Mouse (Mus musculus) ES-E14 (cell line): ENCODE measurements at regions not wholly inside any gene's neighbourhood (a gene's known extent, or its start where the extent isn't known, plus 50 kb on each side); places are given as distances from the start of the nearest gene placed in this dataset.

Experiments used
- DNase-seq: peaks from one replicate; pipeline ENCODE4 v3.0.0-alpha.2; 2013; ENCODE audit warnings: low read depth, low spot score
- H3K27ac ChIP-seq: 2 replicates; pipeline ENCODE4 v1.5.1; 2012; ENCODE audit warnings: low read depth, mild to moderate bottlenecking, low read length, moderate library complexity, mixed read lengths; ENCODE audit not compliant: poor library complexity, insufficient read depth, severe bottlenecking
- H3K36me3 ChIP-seq: 2 replicates; pipeline ENCODE4 v1.6.1; 2012; ENCODE audit warnings: mild to moderate bottlenecking, low read length, moderate library complexity, mixed read lengths; ENCODE audit not compliant: control insufficient read depth, poor library complexity, insufficient read depth, severe bottlenecking
- H3K4me1 ChIP-seq, 2 experiments: fragments of 150-350 bp in 1 of 2; sonication (generic) in 1 of 2; 2 replicates each; pipeline ENCODE4 v1.6.1; 2012; ENCODE audit warnings: low read length in 2 of 2, mild to moderate bottlenecking in 1 of 2, mixed read lengths in 1 of 2; ENCODE audit not compliant: control insufficient read depth in 2 of 2, insufficient read depth in 2 of 2, poor library complexity in 1 of 2
- H3K4me3 ChIP-seq, 2 experiments: fragments of 150-350 bp in 1 of 2; sonication (generic) in 1 of 2; 2 replicates each; pipeline ENCODE4 v1.5.1; 2012; ENCODE audit warnings: low read length in 2 of 2, low read depth in 1 of 2, mild to moderate bottlenecking in 1 of 2, mixed read lengths in 1 of 2; ENCODE audit not compliant: insufficient read depth in 1 of 2, poor library complexity in 1 of 2, severe bottlenecking in 1 of 2
- H3K9ac ChIP-seq: 2 replicates; pipeline ENCODE4 v1.6.1; 2012; ENCODE audit warnings: low read depth, mild to moderate bottlenecking, low read length, mixed read lengths; ENCODE audit not compliant: poor library complexity, insufficient read depth, severe bottlenecking
- H3K9me3 ChIP-seq: fragments of 150-350 bp; sonication (generic); 2 replicates; pipeline ENCODE4 v1.6.1; 2012; ENCODE audit warnings: low read depth, mild to moderate bottlenecking, low read length; ENCODE audit not compliant: control insufficient read depth, insufficient read depth
- CHD2 ChIP-seq: IDR thresholded peaks from 2 replicates; pipeline ENCODE4 v1.6.1; 2014; ENCODE audit warnings: mild to moderate bottlenecking, low read depth, low read length, inconsistent platforms
- HCFC1 ChIP-seq: IDR thresholded peaks from 2 replicates; pipeline ENCODE4 v1.6.1; 2012; ENCODE audit warnings: low read length, inconsistent platforms, borderline replicate concordance; ENCODE audit not compliant: insufficient read depth
- MAFK ChIP-seq: IDR thresholded peaks from 2 replicates; pipeline ENCODE4 v1.6.1; 2014; ENCODE audit warnings: mild to moderate bottlenecking, low read depth, low read length, inconsistent platforms; ENCODE audit not compliant: insufficient read depth
- ZC3H11A ChIP-seq: IDR thresholded peaks from 2 replicates; pipeline ENCODE4 v1.6.1; 2012; ENCODE audit warnings: low read depth, mild to moderate bottlenecking, inconsistent platforms, low read length, borderline replicate concordance
- ZNF384 ChIP-seq: IDR thresholded peaks from 2 replicates; pipeline ENCODE4 v1.6.1; 2012; ENCODE audit warnings: low read depth, low read length, inconsistent platforms
- in situ Hi-C, 2 experiments: fragments of 600-800 bp; cut with MboI; formaldehyde crosslinking; loops; one replicate each; pipeline ENCODE4 v1.15.1; 2025; ENCODE audit warnings: low sequenced_read_pairs in 2 of 2, inconsistent platforms in 1 of 2; ENCODE audit not compliant: unreplicated experiment in 2 of 2

DNA sequence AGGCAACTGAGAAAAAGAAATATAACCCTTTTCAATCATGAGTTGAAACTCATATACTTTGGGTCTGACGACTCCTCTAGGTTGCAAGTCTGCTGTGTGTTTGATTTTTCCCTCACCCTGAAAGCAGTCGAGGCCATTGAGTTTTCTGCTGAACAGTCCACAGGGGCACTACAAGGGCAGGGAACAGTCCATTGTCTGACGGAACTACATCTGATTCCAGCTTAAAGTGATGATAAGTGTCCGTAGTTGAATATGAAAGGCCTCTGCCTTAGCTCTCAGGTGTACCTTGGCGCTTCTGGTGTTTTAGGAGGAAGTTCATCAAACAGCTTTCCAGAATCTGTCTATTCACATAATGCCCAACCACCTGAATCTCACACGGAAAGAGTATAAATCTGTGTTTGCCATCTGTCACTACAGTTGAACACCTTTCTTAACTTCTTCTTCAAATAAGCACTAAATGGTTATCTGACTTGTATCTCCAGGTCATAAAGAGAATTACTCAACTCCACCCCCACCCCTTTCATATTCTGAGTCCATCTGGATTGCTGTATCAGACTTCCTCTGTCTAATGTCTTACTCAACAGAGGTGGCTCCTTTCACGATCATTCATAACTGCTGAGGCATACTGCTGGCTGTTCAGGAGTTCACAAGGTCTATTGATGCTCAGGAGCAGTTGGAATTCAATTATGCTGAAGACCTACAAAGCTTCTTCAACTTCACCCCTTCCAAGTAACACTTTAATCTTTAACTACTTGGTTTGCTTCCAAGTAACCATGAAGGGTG is 527.6 kb upstream of the Pou3f3 start:
- Histone ChIP-seq H3K4me1 (no peaks in the 10 kb centered on the region), H3K27ac (no peak overlapping the region), H3K36me3 (no peaks in the 10 kb centered on the region), H3K9me3 (no peaks in the 10 kb centered on the region), H3K4me3 (no peak overlapping the region), H3K9ac (no peak overlapping the region)
- no peak for DNase-seq
- in situ Hi-C loops = no loop called here
- TF ChIP-seq ZNF384 (no peak), HCFC1 (no peak), MAFK (no peak), ZC3H11A (no peak), CHD2 (no peak)

DNA sequence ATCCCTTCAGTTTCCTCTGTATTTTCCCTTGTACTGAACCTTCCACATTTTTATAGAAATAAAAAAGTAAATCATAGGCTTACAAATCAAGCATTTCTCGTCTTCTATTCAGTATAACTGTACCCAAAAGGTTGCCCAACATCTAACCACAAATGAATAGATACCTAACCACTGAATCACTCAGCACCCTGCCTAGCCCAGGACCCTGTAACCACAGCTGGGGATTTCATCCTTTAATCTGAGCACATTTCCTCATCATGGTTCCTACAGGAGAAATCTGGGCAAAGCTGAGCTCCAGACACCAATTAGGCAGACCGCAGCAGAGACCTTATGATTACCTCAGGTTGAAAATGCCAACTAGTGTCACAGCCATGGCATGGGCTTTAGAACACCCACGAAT is 526.1 kb upstream of the Pou3f3 start:
- Histone ChIP-seq H3K4me1 (no peaks in the 10 kb centered on the region), H3K36me3 (no peaks in the 10 kb centered on the region), H3K9ac (no peak overlapping the region), H3K9me3 (no peaks in the 10 kb centered on the region), H3K4me3 (no peak overlapping the region), H3K27ac (no peak overlapping the region)
- TF ChIP-seq ZC3H11A (no peak), MAFK (no peak), HCFC1 (no peak), CHD2 (no peak), ZNF384 (no peak)
- no peak for DNase-seq
- in situ Hi-C loops = no loop called here

DNA sequence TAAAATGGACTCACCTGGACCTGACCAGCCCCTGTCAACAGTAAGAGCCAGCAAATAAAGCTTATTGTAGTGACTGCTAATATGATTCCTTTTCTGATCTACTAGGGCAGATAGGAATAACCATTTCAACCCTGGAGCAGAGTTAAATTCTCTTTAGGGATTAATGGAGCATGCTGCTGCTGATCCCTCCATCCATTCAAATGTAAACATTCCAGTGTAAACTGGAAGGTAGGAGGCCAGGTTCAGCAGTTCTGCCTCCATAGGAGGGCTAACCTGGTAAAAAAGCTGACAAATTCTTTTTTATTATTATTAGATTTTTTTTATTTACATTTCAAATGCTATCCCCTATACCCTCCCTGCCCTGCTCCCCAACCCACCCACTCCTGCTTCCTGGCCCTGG is 509.3 kb upstream of the Pou3f3 start:
- TF ChIP-seq ZC3H11A (no peak), MAFK (no peak), ZNF384 (no peak), CHD2 (no peak), HCFC1 (no peak)
- H3K9me3 ChIP-seq = no peaks in the 10 kb centered on the region
- H3K27ac ChIP-seq = no peak overlapping the region
- no peaks in the 10 kb centered on the region for H3K4me1 ChIP-seq
- H3K4me3 ChIP-seq = no peak overlapping the region
- H3K36me3 ChIP-seq = no peaks in the 10 kb centered on the region
- peak; percentile 4 for DNase-seq
- no peak overlapping the region for H3K9ac ChIP-seq
- in situ Hi-C loops = no loop called here

DNA sequence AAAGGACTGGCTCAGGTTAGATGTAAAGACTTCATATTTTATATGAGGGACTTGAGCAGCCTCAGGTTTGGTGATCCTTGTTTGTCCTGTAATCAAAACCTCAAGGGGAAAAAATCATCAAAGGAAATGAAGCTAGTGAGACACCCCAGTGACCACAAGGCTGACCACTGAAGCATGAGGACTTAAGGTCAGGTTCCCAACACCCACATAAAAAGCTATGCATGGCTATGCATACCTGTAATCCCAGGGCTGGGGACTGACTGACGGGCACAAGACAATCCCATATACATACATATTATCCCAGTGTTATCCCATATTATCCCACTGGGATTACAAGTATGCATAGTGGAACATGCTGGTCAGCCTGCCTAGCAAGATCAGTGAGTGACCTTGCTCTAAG is 467.5 kb upstream of the Pou3f3 start:
- no peak for DNase-seq
- Histone ChIP-seq H3K36me3 (no peaks in the 10 kb centered on the region), H3K27ac (no peak overlapping the region), H3K4me3 (no peak overlapping the region), H3K4me1 (no peaks in the 10 kb centered on the region), H3K9ac (no peak overlapping the region), H3K9me3 (no peaks in the 10 kb centered on the region)
- TF ChIP-seq ZNF384 = no peak
- no peak for TF ChIP-seq ZC3H11A
- TF ChIP-seq CHD2 = no peak
- TF ChIP-seq MAFK = no peak
- TF ChIP-seq HCFC1 = no peak
- in situ Hi-C loops = no loop called here

DNA sequence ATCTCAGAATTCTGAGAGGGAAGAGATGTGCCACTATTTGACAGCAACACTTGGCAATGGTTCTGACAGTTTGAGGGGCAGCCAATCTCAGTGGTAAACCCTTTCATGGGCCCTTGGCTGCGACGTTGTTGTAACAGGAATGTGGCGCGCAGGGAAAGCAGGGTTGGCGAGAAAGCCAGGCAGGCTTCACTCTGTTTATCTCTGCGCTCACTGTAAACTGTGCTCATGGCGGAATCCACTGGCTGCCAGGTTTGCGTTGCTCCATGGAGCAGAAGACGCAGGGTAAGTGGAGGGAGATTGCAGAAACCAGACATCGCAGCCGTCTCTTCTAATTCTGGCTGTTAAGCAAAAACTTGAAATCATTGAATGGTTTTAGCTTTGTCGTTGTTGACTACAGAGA is 465.9 kb upstream of the Pou3f3 start:
- TF ChIP-seq CHD2 = no peak
- no peak for TF ChIP-seq HCFC1
- TF ChIP-seq MAFK = no peak
- no peak for TF ChIP-seq ZC3H11A
- TF ChIP-seq ZNF384 = no peak
- in situ Hi-C loops = no loop called here
- no peak for DNase-seq
- Histone ChIP-seq H3K36me3 (no peaks in the 10 kb centered on the region), H3K9me3 (no peaks in the 10 kb centered on the region), H3K4me1 (no peaks in the 10 kb centered on the region), H3K27ac (no peak overlapping the region), H3K9ac (no peak overlapping the region), H3K4me3 (no peak overlapping the region)
